Mouse (Mus musculus) erythroblast, embryonic 14.5 days (primary cell): ENCODE data around the gene Sarm1. TPM values are rescaled to one million over a fixed set of nuclear protein-coding genes. Genes with fewer than 3 reads are reported as not detected.
"Not testable (repeated sequence)": the region's sequence is repeated elsewhere in the genome, so short reads cannot be mapped to it uniquely, and the experiment has no call there.

Experiments used
- H3K27me3 ChIP-seq: 2 replicates; pipeline ENCODE4 v1.6.1; 2012; ENCODE audit warnings: inconsistent platforms; ENCODE audit not compliant: control insufficient read depth
- H3K36me3 ChIP-seq: 2 replicates; pipeline ENCODE4 v1.6.1; 2012; ENCODE audit warnings: mild to moderate bottlenecking, inconsistent platforms; ENCODE audit not compliant: control insufficient read depth
- H3K4me1 ChIP-seq: 2 replicates; pipeline ENCODE4 v1.6.1; 2012; ENCODE audit warnings: inconsistent platforms; ENCODE audit not compliant: control insufficient read depth
- H3K4me3 ChIP-seq: replicated peaks from 2 replicates; pipeline ENCODE3; 2012; ENCODE audit warnings: moderate library complexity, mild to moderate bottlenecking, inconsistent platforms
- H3K9me3 ChIP-seq: 2 replicates; pipeline ENCODE4 v1.6.1; 2012; ENCODE audit warnings: low read length, inconsistent platforms, mixed read lengths; ENCODE audit not compliant: control insufficient read depth
- GATA1 ChIP-seq: IDR thresholded peaks from 2 replicates; pipeline ENCODE4 v1.6.1; 2012; ENCODE audit warnings: low read length, inconsistent platforms, mixed read lengths
- TAL1 ChIP-seq: IDR thresholded peaks from 3 replicates; pipeline ENCODE4 v1.6.1; 2012; ENCODE audit warnings: low read length, inconsistent platforms, mixed read lengths
- polyA plus RNA-seq: library from polyadenylated mRNA; stranded (reverse); fragments of >175 nt; gene quantifications from 2 replicates; pipeline ENCODE4 v1.2.3, GENCODE M21; 2012

The Sarm1 gene
- not detected in 2 replicates for polyA plus RNA-seq

DNA sequence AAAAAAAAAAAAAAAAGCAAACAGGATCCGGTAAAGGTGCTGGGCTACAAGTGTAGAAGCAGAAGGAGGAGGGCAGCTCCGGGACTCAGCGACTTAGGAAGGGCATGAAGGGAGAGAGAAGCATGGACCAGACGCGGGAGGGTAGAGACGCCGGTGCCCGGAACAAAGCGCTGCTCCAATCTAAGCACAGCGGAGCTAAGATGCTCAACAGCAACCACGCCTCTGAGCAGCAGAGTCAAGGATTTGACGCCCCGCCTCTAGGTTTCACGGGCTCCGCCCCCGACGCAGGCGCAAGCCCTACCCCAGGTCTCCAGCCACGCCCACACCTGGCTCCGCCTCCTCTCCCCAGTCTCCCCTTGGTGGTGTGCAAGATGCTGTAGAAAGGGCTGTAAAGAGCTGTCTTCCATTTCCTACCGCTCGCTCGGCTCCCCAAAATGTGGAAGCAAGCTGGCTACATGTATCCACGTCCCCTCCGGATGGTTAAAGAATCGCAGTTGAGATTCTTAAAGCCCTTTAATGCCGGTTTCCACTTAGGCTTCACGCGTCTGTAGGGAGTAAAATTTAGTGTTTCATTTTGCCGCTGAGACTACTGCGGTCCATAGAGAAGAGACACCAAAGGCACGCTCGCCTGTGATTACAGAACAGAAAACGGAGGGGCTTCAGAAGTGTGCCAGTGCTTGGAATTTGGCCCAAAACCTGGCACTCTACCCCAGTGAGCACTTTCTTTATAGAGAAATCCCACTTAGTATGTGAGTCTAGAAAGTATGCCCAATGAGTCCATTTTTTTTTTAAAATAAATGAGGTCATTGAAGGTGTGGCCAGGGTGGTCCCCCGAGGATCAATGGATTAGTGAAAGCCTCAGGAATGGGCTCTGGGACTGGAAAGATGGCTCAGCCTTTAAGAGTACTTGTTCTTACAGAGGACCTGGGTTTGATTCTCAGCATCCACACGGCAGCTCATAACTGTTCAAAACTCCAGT is at the start of gene Sarm1:
TSS of gene Sarm1 (minus strand) at position 211 of the 979 bp plus-strand sequence.
- peaks cover 4% of the 10 kb centered on the region; the same call in 1 of the 2 replicates for H3K9me3 ChIP-seq
- peak within 1 kb of the TSS; percentile 43 for H3K4me3 ChIP-seq
- peaks cover 75% of the 10 kb centered on the region for H3K27me3 ChIP-seq
- peaks cover 14% of the 10 kb centered on the region for H3K4me1 ChIP-seq
- H3K36me3 ChIP-seq, result no peaks in the 10 kb centered on the region; the same call in 1 of the 2 replicates
- TF ChIP-seq TAL1 (no peak), GATA1 (no peak)

DNA sequence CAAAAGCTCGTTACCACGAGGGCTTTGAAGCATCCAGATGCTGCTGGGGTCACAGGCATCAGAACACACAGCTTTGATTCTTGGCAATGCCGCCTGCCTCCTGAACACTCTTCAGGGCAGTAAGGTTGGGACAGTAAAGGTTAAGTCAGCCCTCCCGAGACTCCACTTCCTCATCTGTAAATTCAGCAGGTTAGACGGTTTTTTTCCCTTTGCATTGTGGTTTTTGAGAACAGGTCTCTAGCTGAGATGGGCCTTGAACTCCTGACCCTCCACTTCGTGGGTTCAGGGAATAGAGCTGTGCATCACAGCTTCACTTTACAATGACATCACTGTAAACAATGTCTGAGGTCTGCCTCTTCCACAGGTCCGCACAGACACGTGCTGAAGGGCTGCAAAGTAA is 47.6 kb upstream of the Sarm1 start:
- no peak overlapping the region for H3K4me3 ChIP-seq
- no peaks in the 10 kb centered on the region for H3K27me3 ChIP-seq
- TF ChIP-seq TAL1, result no peak
- no peak for TF ChIP-seq GATA1
- peaks cover 32% of the 10 kb centered on the region for H3K4me1 ChIP-seq
- H3K9me3 ChIP-seq, result no peaks in the 10 kb centered on the region
- H3K36me3 ChIP-seq, result peaks cover 52% of the 10 kb centered on the region

DNA sequence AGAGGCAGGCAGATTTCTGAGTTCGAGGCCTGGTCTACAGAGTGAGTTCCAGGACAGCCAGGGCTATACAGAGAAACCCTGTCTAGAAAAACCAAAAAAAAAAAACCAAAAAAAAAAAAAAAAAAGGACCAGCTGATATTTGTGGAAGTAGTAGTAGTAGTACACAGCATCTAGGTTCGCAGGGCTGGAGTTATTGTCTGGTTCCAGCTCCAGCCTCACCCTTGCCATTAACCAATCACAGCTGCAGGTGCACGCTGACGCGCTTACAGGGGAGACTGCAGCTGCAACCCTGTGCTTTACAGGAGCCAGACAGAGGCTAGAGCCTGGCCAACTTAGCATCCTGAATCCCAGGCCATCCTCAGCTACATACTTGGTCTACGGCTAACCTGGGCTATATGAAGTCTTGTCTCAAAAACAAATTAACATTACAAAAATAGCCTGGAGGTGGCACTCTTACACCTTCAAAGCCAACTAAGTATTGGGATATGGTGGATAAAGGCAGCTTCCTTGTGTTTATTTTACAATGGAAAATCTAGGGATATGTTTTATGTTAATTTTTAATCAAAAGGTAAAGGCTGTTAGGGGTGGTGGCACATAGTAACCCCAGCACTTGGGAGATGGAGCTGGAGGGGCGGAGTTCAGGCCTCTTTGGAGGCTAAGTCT is 47.0 kb upstream of the Sarm1 start:
- Histone ChIP-seq H3K36me3 (peaks cover 58% of the 10 kb centered on the region), H3K27me3 (no peaks in the 10 kb centered on the region), H3K4me1 (peaks cover 26% of the 10 kb centered on the region), H3K4me3 (no peak overlapping the region), H3K9me3 (no peaks in the 10 kb centered on the region)
- TF ChIP-seq GATA1 (no peak), TAL1 (no peak)

DNA sequence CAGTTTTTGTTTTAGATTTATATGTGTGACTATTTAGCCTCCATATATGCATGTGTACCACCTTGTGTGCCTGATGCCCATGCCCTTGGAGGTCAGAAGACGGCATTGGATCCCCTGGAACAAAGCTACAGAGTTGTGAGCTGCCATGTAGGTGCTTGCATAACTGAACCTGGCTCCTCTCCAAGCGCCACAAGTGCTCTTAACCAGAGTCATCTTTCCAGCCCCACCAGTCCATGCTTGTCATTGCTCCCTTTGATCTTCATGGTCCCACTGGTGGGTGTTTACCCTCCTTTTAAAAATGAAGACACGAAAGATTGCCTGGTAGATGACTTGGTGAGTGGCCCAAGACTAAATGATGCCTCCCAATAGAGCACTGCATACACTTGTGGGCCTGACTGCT is 42.8 kb upstream of the Sarm1 start:
- Histone ChIP-seq H3K36me3 (peaks cover 64% of the 10 kb centered on the region), H3K4me1 (peaks cover 36% of the 10 kb centered on the region)

DNA sequence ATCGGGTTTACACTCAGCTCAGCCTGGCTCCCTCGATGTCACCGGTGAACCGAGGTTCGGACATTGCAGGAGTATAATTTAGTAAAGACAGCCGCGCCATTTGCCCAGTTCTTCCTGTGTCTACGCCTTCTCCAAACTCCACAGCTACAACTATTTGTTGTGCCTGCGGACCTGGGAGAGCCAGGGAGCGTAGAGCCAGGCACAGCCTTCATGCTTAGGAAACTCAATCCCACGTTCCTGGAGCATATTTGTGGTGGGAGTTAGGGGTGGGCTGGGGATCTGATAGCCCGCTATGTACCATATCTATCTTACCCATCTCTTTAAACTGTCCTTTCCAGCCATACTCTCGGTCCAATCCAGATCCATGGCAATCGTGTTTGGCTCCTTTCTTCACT is 39.1 kb upstream of the Sarm1 start:
- no peaks in the 10 kb centered on the region for H3K9me3 ChIP-seq
- peaks cover 40% of the 10 kb centered on the region for H3K4me1 ChIP-seq
- H3K4me3 ChIP-seq, result peak overlapping the region; percentile 77
- TF ChIP-seq GATA1, result no peak
- no peak for TF ChIP-seq TAL1
- H3K36me3 ChIP-seq, result peaks cover 34% of the 10 kb centered on the region
- H3K27me3 ChIP-seq, result no peaks in the 10 kb centered on the region

More for the DNA sequence above, 42.8 kb upstream of the Sarm1 start:
- no peaks in the 10 kb centered on the region for H3K27me3 ChIP-seq
- no peak overlapping the region for H3K4me3 ChIP-seq
- TF ChIP-seq GATA1 (no peak), TAL1 (no peak)
- no peaks in the 10 kb centered on the region for H3K9me3 ChIP-seq

DNA sequence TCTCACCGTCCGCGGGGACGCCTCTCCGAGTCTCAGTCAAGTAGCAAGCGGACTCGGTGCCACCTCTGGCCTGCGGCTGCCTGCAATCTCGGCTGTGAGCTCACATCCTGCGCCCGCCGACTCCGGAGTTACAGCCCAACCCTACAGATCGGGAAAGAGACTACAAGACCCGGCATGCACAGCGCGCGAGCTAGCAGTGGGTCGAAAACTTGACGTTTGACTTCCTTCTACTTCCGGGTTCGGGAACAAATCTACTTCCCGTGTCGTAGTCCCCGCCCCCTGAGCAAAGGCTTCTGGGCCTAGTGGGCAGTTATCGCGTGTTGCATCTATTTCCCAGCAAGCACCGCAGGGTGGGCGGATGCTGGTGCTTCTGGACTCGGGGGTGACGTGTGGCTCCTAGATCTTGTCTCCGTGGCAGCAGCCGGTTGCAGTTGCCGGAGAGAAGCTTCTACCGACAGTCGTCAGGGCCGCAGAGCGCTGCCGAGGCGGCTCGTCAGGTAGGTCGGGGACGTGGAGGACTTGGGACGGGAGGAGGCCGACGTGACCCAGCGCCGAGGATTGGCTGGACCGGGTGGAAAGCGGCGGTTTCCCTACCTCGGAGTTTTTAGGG is 38.6 kb upstream of the Sarm1 start, which contains the start of the genes Tnfaip1 and Ift20:
TSS of gene Tnfaip1 (minus strand) at position 253 of the 610 bp plus-strand sequence.
TSS of gene Ift20 (plus strand) at position 282 of the 610 bp plus-strand sequence.
- H3K4me1 ChIP-seq, result peaks cover 40% of the 10 kb centered on the region
- no peaks in the 10 kb centered on the region for H3K9me3 ChIP-seq
- H3K4me3 ChIP-seq, result peak within 1 kb of the TSS; percentile 77
- H3K36me3 ChIP-seq, result peaks cover 29% of the 10 kb centered on the region
- no peaks in the 10 kb centered on the region for H3K27me3 ChIP-seq
- TF ChIP-seq TAL1 (no peak), GATA1 (peak; percentile 88)

DNA sequence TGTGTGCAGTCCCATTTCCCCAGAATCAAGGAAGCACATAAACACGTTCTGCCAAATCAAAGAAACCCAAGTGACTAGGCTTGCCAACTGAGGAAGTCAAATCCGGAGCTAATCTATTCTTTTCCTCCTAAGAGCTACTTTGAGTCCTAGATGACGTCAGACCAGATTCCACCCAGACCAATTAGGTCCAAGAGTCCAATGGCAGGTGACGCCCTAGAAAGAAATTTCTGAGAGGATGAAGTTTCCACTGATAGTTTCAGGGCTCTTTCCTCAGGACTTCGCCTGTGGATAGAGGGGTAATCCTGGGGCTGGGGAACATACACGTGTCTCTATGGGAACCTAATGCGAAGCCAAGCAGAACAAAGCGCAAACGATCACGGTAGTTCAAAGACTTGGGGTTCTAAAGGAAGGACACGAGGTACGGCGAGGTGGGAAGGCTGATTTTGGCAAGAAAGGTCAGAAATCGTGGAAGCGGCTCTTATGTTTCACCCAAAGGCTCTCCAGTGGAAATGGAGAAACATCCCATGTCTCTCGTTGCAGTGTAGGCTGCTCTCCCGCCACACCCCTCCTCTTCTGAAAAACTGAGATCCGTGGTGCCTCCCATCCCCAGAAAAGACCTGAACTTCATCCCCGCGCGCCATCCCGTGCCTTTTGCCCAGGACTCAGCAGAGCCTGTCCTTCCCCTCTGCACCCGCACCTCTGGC is 38.0 kb upstream of the Sarm1 start:
- peaks cover 40% of the 10 kb centered on the region for H3K4me1 ChIP-seq
- H3K4me3 ChIP-seq, result peak overlapping the region; percentile 77
- TF ChIP-seq TAL1, result no peak
- TF ChIP-seq GATA1, result no peak
- no peaks in the 10 kb centered on the region for H3K27me3 ChIP-seq
- H3K9me3 ChIP-seq, result no peaks in the 10 kb centered on the region
- peaks cover 23% of the 10 kb centered on the region for H3K36me3 ChIP-seq

DNA sequence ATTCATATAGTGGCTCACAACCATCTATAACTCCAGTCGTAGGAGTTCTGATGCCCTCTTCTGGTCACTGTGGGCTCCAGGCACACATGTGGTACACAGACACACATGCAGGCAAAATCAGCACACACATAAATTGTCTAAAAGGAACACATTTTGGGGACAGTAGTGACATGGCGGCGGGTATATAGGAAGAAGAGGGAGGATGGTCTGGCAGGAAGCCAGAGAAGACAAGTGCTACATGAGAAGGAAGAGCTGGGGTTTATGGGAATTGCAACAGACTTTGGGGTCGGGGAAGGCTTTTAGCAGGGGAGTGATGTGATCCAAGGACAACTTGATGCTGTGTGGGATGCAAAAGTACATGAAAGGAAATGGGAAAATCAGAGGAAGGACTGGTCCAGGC is 37.0 kb upstream of the Sarm1 start:
- TF ChIP-seq GATA1, result no peak
- no peak for TF ChIP-seq TAL1
- Histone ChIP-seq H3K36me3 (peaks cover 18% of the 10 kb centered on the region), H3K9me3 (no peaks in the 10 kb centered on the region), H3K4me1 (peaks cover 40% of the 10 kb centered on the region), H3K27me3 (no peaks in the 10 kb centered on the region), H3K4me3 (no peak overlapping the region)

DNA sequence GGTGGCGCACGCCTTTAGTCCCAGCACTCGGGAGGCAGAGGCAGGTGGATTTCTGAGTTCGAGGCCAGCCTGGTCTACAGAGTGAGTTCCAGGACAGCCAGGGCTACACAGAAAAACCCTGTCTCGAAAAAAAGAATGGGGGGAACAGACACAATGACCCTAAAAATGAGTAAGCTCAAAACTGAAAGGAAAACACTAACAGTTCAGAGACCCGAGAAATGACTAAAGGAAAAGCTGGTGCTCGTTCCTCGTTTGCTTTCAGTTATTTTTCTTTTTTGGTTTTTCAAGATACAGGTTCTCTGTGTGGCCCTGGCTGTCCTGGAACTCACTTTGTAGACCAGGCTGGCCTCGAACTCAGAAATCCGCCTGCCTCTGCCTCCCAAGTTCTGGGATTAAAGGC is 34.0 kb upstream of the Sarm1 start:
- Histone ChIP-seq H3K4me1 (peaks cover 16% of the 10 kb centered on the region), H3K36me3 (peaks cover 28% of the 10 kb centered on the region)
- not testable (repeated sequence) for H3K9me3 ChIP-seq, H3K4me3 ChIP-seq, H3K27me3 ChIP-seq
